Mouse (Mus musculus): Measurements from ENCODE around the gene Pla2r1. TPM values are rescaled to one million over a fixed set of nuclear protein-coding genes. Genes with fewer than 3 reads are reported as not detected.

The Pla2r1 gene
- total RNA-seq (2021): under 1 TPM; 0.69 to 0.88 TPM
- long read RNA-seq, experiment 1: 0 reads
- long read RNA-seq, experiment 2: 0 reads

DNA sequence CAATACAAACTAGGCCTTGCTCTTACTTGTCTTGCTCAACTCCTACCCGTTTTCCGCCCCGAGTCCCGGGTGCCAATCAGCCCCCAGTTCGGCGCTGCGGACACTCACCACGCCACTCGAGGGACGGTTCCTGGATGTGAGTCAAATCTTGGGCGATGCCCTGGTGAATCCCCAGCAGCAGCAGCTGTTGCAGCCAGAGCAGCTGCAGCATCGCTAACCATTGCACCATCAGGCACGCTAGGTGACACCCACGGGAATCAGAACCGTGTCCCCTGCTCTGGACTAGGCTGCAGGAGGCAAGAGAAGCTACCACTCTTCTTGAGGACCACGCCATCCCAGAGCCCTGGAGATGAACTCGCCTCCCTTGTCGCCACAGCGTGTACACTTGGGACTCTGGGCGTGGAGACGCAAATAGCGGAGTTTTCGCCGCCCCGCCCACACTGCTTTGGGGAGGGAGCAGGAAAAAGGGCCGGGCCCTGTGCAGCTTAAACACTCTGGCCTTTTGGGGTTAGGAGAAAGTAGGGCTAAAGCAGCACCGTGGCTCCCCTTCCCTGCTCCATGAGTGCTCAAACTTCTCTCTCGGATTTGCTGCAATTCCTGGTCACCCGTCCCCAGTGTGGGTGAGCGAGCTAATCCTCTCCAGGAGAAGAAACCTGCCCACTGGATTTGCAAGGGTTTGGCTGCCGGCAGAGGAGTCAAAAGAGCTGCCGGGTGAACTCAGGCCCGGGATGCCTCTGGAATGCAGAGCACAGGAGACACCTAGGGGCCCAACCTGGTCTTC is at the start of gene Pla2r1:
TSS of gene Pla2r1 (minus strand) at position 407 of the 781 bp plus-strand sequence.
- DNase-seq: peak; percentile 46

DNA sequence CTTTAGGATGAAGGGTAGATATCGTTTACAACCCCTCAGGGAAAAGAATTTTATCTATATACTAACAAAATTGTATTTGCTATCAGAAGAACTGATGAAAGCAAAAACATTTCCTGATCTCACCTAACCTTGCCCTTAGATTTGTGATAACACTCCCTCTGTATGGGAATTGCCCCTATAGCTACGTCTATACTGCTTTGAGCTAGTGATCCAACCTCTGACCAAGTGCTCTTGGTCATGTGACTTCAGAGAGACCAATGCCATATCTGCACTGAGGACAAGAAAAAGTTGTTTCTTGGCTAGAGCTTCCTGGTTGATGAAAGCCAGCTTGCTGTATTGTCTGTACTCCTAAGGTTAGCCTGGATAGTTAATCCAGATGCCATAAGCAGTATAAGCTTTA is 48.2 kb upstream of the Pla2r1 start:
- DNase-seq: no peak

DNA sequence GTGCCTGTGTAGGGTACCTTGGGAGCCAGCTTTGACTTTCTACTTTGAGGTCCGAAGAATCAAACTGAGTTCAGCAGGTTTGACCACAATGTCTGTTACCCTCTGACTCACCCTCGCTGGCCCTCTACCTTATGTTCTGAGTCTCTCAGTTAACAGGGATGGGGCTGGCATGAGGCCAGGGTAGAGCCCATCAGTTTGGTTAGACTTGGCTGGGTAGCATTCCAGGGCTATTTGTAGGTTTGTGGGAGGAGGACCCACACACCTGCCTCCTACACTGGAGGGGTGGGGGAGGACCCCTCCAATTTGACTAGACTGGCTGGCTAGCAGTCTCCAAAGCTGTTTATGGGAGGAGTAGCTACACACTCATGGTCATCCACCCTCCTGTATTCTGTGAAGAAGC is 47.8 kb upstream of the Pla2r1 start:
- DNase-seq: no peak

DNA sequence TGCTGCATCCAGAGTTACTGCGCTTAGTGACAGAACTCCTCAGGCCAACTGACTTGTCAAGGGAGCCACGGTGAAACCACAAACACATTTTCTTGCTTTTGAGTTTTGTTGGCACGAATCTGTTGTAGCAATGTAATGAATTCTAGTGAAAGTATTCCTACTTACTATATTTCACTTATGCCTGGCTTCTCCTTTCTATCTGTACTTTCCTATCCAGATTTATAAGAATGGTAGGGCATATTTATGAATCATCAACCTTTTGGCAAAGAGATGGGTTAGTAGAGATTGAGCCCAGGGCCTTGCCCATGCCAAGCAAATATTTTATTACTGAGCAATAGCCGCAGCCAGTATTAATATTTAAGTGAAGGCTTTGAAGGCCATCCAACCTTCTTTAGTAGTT is 30.3 kb upstream of the Pla2r1 start:
- DNase-seq: no peak

DNA sequence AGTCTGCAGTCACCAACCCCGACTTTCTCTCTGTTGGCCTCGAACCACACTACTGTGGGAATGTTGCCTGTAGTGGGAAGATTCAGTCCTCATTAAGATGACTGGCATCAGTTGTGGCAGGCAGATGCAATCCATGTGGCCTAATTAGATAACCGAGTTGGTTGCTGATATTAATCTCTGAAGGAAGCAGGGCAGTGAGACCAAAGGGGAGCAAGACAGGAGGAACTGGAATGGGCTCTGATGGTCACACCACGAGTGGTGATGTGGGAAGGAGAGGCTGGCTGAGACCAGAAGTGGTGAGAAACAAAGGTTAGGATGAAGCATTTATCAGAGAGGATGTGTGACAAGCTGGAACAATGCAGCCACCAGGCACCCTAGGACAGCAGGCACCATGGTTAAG is 1.5 kb upstream of the Pla2r1 start:
- DNase-seq: no peak

DNA sequence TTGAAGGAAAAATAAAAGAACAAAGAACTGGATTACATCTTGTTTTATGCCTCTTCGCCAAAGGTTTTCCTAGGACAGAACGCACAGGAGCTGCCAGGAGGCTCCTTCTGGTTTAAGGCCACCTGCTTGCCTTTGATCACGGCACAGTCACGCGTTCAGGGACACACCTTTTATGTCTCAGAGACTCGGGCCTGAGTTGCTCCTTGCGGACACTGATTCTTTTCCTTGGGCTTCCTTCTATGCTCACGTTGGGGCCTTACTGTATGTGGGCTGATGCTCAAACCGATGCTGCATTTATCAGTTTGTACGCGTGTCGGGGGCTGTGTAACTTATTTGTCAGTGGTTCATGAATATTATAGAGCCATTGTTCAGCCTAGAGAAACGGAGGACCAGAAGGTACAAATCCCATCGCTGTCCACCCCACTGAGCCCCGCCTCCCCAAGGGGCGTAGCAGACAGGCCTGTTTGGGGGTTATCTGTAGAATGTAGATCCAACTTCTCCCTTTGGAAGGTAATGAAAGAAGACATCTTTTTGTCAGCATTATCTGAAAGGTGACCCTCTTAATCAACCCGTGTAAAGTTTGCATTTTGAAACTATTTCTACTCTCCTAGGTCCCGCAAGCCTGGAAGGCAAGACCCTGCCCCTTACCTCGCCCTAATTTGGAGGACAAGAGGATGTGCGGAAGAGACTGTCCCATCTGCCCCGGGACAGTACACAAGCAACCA is 769 bp downstream of the Pla2r1 start:
- no peak for DNase-seq

DNA sequence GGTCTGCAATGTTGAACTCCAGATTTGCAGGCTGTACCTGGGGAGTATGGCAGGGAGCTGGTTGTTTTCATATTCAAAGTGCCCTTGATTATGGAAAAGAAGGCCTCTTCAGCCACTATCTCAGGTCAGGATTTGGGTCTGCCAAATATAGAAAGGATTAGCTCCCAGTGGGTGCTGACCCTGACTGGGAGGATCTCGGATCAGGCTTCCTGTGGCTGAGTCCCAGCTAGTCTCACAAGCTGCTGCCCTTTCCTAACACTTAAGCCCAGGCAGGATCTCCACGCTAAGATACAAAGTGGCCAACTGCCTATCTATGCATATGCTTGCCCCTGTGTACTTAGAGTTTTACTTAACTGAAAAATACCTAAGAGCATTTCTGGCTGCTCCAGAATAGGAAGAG is 1.4 kb downstream of the Pla2r1 start:
- DNase-seq: no peak

DNA sequence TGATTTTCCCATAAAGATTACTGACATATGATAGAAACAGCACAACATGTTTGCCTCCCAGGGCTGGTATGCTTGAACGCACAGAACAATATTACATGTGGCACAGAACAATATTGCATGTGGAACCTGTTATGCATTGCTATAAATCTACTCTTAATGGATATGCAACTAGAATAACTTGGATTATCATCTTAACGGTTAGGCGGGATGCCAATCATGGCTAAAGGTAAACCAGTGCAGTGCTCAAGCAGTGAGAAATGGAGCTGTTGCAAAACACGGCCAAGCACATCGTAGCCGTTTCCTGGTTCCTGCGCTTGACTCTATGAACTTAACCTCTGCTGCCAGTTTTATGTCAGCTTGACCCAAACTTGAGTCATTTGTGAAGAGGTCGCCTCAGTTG is 2.6 kb downstream of the Pla2r1 start:
- DNase-seq: no peak

DNA sequence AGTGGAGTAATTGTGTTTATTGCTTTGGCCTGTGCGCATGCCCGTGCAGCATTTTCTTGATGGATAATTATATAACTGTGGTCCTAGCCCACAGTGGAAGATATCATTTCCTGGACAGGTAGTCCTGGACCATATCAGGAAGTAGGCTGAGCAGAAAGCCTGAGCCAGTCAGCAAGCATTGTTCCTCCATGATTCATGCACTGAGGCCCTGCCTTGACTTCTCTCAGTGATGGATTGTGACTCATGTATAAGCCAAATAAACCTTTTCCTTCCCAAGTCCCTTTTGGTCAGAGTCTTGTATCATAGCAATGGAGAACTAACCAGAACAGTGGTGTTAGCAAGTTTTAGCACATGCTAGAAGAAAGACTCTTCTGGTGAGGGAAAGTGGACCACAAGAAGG is 3.3 kb downstream of the Pla2r1 start:
- DNase-seq: no peak

DNA sequence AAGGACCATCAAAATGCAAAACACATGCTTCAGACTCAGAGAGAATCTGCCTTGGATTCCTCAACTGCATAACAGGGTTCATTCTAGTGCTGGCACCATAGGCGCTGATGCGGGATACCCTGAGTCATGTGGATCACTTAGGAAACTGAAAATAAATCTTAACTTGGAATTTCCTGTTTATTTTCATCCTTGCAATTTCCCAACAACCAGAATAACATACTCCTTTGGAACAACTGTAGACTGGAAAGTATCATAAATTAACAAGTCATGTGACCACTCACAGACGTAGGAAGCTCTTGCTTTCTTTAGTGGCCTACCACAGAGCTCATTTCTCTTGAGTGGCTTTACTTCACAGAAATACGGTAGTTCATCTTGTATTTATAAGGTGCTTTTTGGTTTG is 7.0 kb downstream of the Pla2r1 start:
- no peak for DNase-seq

DNA sequence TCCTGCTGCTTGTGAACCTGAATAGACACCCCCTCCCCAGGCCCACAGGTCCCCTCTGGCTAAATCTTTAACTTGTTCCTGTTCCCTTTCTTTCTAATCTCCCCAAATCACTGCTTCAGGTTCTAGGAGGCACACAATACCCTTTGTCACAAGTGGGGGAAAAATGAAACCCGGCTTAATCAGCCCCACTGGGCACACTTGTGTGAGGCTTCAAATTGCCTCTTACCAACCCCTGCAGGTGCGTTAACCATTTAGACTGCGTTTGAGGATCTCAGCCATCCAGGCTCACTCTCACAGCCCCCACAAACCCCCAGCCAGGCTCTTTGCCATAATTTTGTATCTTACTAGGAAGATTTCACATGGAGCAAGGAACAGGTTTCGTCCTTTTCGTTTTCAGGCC is 9.1 kb downstream of the Pla2r1 start:
- no peak for DNase-seq

DNA sequence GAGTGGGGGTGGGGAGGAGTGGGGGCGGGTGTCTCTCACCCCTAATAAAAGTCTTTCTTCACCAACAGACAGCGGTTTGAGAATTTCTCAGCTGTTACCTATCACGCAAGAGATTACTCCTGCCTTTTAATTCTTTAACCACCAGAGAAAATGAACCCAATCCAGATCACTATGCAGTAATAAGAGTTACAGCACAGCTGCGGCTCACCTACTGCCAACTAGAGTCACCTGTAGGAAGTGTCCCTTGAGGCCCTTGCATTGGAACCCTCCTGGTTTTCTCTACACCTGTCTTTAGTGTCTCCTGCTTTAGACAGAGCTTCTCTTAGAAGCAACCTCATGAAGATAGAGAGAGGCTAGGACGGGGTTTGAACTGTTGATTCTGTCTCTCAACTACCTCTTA is 11.4 kb downstream of the Pla2r1 start:
- DNase-seq: no peak

DNA sequence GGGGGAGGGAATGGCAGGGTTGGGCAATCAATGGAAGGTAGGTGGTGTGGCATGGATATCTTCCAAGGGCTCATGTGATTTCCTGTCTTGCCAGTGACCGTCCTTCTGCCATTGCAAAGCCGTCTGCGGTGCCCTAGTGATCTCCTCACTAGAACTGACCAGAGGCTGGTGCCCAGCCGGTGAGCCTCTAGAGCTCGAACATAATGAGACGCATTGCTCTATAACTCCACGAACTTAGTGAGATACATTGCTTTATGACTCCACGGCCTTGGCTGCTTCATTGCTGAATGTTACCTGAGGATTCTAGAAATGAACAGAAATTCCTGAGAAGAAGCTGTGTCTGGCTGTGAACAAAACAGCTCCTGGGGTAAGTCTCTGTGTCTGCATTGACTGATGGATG is 12.8 kb downstream of the Pla2r1 start:
- no peak for DNase-seq

DNA sequence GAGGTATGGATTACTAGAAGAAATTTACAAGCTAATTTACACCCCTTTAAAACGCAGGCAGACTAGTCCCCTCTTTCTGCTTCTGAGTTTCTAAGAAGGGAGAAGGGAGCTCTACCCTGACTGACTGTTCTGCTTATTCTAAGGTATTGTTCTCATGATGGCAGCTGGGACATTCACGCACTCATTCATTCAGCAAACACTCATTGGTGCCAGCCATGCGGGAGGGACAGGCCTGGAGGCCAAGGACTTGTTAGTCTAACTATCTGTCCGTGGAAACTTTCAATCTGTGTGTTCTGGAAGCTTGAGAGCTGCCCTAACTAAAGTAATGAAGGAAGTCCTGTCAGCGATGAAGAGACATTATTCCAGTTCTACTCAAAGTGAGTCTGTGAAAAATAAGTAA is 14.4 kb downstream of the Pla2r1 start:
- no peak for DNase-seq

DNA sequence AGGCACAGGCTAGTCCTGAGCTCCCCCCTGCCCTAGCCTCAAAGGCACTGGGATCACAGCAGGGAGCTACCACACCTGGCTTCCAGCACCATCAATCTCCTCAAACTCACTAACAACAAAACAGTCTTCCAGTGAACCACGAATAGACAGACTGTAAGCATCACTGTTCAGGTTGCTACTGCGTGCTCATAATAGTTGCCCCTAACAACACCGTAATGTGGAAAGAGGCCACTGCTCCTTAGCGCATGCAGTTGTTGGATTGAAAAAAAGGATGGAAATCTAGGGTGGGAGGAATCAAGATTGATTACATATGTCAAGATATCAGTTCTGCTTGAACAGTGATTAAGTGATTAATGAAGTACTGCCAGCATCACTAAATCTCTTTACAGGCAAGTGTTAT is 14.8 kb downstream of the Pla2r1 start:
- no peak for DNase-seq

DNA sequence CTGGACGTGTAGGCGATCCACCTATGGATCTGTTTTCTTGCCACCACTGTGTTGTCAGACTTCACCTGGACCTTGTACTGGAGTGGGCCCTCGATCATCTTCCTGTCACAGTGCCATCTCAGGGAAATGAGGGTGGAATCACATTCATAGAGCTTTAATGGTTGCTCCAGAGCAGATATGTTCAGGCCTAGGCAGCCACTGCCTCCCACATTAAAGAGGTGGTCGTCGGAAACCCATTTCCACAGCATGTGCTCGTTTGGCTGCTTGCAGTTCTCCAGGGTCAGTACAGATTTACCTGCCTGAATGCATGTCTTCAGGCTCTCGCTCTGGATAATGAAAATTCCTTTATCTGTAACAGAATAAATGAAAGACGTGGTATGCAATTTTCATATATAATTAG is 18.4 kb downstream of the Pla2r1 start:
- no peak for DNase-seq

DNA sequence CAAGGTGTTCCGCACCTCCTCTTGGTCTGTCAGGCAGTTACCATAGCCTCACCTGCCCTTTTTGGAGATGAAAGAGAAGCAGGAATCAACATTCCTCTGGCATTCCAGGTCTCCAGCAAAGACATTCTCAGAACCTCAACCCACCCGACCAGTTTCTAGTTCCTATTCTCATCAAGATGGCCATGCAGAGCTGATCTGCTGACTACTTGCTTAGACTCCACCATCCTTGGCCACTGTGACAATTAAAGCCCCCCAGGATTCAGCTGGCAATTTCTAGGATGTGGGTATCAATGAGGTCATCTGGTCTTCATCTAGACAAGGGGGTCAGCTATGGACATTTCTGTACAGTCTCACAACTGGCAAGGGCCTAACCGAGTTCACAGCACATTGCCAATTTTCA is 20.1 kb downstream of the Pla2r1 start:
- no peak for DNase-seq

DNA sequence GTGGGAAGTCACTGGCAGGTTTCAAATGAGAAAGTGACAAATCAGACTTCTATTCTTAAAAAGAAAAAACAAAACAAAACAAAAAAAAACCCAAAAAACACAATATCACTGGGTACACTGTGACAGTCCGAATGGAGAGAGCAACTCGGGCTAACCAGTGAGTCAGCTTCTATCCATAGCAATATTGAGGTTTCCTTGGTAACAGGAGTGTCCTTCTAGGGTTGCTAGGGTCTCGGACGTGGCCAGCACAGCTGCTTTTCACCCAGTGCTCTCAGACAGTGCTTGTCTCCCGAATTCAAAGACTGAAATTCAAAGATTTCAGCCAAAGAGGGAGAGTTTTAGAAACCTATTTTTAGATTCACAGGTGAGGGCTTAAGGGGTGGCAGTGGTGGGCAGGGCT is 20.6 kb downstream of the Pla2r1 start:
- no peak for DNase-seq

DNA sequence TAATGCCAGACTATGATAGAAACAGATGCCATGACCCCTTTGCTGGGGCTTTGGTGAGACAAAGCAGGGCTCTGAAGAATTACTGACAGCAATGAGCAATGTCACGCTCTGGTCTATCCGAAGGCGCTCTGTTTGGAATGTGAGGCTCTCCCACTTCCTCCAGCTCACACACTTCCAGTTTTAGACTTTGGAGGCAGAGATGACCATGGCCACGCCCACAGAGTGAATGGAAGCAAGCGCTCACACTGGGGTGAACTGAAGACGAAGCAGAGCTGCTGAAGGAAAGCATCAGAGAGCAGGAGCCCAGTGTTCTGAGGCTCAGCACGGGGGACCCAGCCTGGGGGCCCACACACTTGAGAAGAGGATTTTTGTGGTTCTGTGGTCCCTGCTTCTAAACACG is 37.3 kb downstream of the Pla2r1 start:
- no peak for DNase-seq

DNA sequence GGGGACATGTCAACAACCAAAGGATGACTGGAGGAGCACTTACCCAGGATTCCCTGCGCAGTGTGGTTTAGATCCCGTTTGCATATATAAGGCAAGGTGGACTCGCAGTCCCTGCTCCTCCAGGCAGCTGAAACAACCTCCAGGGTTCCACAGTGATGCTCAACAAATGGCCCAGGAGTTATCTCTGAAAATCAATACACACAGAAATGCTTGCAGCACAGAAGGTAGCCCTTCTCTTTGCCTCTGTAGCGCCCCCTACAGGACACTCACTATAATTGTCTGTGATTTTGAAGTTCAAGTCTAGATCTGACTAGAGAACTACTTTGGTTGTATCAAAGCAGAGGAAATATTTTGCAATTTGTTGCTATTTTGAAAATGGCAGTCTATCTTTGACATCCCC is 38.2 kb downstream of the Pla2r1 start:
- no peak for DNase-seq

DNA sequence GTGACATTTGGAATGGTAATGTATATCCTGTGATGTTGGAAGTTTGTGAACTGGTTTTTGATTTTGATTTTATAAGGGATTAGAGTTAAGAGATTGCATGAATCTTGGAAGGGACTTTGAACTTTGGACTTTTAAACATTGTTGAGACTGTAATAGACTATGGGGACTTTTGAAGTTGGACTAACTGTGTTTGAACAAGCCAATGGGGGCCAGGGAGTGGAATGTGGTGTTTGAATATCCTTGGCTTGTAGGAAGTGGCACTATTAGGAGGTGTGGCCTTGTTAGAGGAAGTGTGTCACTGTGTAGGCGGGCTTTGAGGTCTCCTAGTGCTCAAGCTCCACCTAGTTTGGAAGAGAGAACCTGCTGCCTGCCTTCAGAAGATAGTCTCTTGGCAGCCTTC is 42.4 kb downstream of the Pla2r1 start:
- no peak for DNase-seq

DNA sequence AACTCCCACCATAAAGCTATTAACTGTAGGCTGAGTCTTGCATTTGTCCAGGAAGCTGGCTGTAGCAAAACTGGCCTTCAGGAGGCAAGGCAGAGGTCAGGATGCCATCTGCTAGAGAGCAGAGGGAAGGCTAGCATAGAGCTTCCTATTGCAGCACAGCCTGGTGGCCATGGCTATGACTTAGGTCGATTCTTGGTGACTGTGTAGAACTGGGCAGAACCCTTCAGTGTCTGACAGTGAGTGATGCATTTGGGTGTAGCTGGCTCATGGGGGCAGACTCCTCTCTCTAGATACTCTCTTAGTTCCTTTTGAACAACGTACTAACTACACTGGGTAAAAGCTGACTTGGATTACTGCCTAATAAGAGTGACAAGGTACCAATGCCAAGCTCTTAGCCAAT is 48.0 kb downstream of the Pla2r1 start:
- DNase-seq: no peak

DNA sequence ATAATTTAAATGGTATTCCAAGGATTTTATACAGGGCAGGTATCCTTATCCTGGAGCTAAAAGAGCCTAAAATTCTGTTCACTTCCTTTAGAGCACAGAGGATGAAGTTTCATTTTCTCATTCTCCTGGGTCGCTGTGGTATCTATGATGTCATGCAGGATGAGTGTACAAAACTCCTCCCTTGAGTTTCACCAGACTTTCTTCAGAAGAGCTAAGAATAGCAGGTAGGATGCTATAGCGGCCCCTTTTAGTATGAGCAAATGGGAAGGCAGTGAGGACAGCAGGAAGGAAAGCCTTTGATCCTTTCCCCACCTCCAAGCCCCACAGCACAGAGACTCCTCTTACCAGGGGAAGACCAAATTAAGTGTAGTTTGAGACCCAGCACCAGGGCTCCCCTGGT is 48.4 kb downstream of the Pla2r1 start:
- DNase-seq: no peak

DNA sequence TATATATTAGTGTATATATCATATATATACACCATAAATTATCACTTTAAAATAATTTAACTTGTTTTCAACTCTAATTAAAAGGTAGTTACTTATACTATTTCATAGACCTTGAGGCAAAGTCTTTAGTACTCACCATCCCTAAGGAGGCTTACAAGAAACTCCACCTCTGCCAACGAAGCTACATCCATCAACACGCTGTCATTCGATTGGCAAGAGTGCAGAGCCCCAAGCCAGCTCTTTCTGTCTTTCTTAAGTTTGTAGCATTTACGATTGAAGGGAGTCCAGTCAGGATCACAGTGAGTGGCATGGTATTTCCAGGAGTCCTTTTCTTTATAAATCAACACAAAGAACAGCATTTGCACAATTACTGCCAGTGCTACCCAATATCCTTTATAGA is 49.1 kb downstream of the Pla2r1 start:
- no peak for DNase-seq
